Comparison of ENCODE assay signal across 9 mouse cellular contexts in genomic region chr12:45067686-45068085, GRCm38 (mm10). TPM values are rescaled to one million over a fixed set of nuclear protein-coding genes. Genes with fewer than 3 reads are reported as not detected.
A peak's percentile ranks its signal among the peaks of the same experiment; 100 is the strongest.
DNase-seq lines count a peak whose midpoint lies in the region; ATAC-seq and TF ChIP-seq lines count a peak whose summit lies in the region.
"Had no signal": no experiment of that assay in that cellular context is flagged by ENCODE, and none has a peak within 500 bp of the region (broad histone marks: within the 10 kb centered on the region; RNA-seq: fewer than 3 reads in every experiment).

No protein-coding gene starts in this region.

- 12% methylated on average over 3 of the region's 3 CpGs for WGBS in liver, embryonic 13.5 days (ENCODE audit: insufficient replicate concordance)
- WGBS in limb, embryonic 15.5 days, result 14% methylated on average over 3 of the region's 3 CpGs
- WGBS in stomach, embryonic 15.5 days, result 31% methylated on average over 3 of the region's 3 CpGs

- H3K4me3 ChIP-seq in gastrocnemius, adult 2 months, result peak overlapping the region; percentile 41
- H3K4me3 ChIP-seq in liver, embryonic 13.5 days (replicated peaks), result no peak overlapping the region
- H3K4me3 ChIP-seq in limb, embryonic 15.5 days, result no peak overlapping the region
- H3K4me3 ChIP-seq in stomach, embryonic 15.5 days (replicated peaks), result no peak overlapping the region
- H3K4me3 ChIP-seq: erythroblast, embryonic 14.5 days had no signal

- H3K9me3 ChIP-seq in liver, embryonic 13.5 days (replicated peaks), result no peaks in the 10 kb centered on the region
- H3K9me3 ChIP-seq in limb, embryonic 15.5 days, result no peaks in the 10 kb centered on the region
- H3K9me3 ChIP-seq in stomach, embryonic 15.5 days, result no peaks in the 10 kb centered on the region

- no peak for DNase-seq in gastrocnemius, adult 2 months
- no peak for DNase-seq in gastrocnemius, postnatal 36 days
- DNase-seq in liver, embryonic 13.5 days, result no peak
- DNase-seq in liver, result no peak
- no peak for DNase-seq in cerebellum, adult 11 months
- no peak for DNase-seq in left cerebral cortex, postnatal 25 days (ENCODE audit: low spot score in 2 of 2)

- peak overlapping the region; percentile 74 for H3K27ac ChIP-seq in gastrocnemius, adult 2 months
- no peak overlapping the region; the same call in 1 of the 2 replicates for H3K27ac ChIP-seq in liver, embryonic 13.5 days
- peak overlapping the region; percentile 67 for H3K27ac ChIP-seq in limb, embryonic 15.5 days
- H3K27ac ChIP-seq in stomach, embryonic 15.5 days, result peak overlapping the region; percentile 80

- H3K4me2 ChIP-seq in liver, embryonic 13.5 days, result peak overlapping the region; percentile 30
- peak overlapping the region; percentile 33 for H3K4me2 ChIP-seq in limb, embryonic 15.5 days
- H3K4me2 ChIP-seq in stomach, embryonic 15.5 days, result peak overlapping the region; percentile 37

- H3K27me3 ChIP-seq in liver, embryonic 13.5 days, result peaks cover 8% of the 10 kb centered on the region; the same call in 1 of the 2 replicates
- peaks cover 5% of the 10 kb centered on the region; the same call in 1 of the 2 replicates for H3K27me3 ChIP-seq in limb, embryonic 15.5 days
- no peaks in the 10 kb centered on the region for H3K27me3 ChIP-seq in stomach, embryonic 15.5 days (replicated peaks)

- ATAC-seq in liver, embryonic 13.5 days (ENCODE audit: low read depth), result no peak
- ATAC-seq in limb, embryonic 15.5 days (ENCODE audit: insufficient number of reproducible peaks, low FRiP score, low TSS enrichment, low read depth), result no peak
- no peak for ATAC-seq in stomach, embryonic 15.5 days (ENCODE audit: insufficient read depth, low FRiP score, low read depth)

- H3K36me3 ChIP-seq in liver, embryonic 13.5 days, result no peaks in the 10 kb centered on the region
- H3K36me3 ChIP-seq in limb, embryonic 15.5 days, result no peaks in the 10 kb centered on the region
- no peaks in the 10 kb centered on the region for H3K36me3 ChIP-seq in stomach, embryonic 15.5 days

- H3K4me1 ChIP-seq in liver, embryonic 13.5 days (replicated peaks), result peaks cover 4% of the 10 kb centered on the region; the same call in 1 of the 2 replicates
- peaks cover 32% of the 10 kb centered on the region for H3K4me1 ChIP-seq in limb, embryonic 15.5 days
- H3K4me1 ChIP-seq in stomach, embryonic 15.5 days, result 0 out of 2 replicates have a peak, but pooled peaks cover 13% of the 10 kb centered on the region

- H3K9ac ChIP-seq in liver, embryonic 13.5 days, result no peak overlapping the region
- H3K9ac ChIP-seq in limb, embryonic 15.5 days, result no peak overlapping the region
- no peak overlapping the region for H3K9ac ChIP-seq in stomach, embryonic 15.5 days

- intact Hi-C loops in gastrocnemius, adult 2 months (cut with DNase I), result loop anchor here (5.0 kb wide), 1 partner anchor 40 kb away; no protein-coding TSS in a partner anchor
- intact Hi-C loops in gastrocnemius, postnatal 36 days (cut with DNase I), result no loop called here
- intact Hi-C loops in left cerebral cortex, postnatal 25 days (cut with DNase I), result no loop called here

- no peak for TF ChIP-seq CTCF in gastrocnemius, adult 2 months (IDR thresholded peaks at IDR 0.05)

RNA-seq across cellular contexts. Expression of gene Stxbp6, which starts 6.8 kb away (rescaled TPM):
- total RNA-seq in gastrocnemius, adult 2 months (2021), result 1 to 10 TPM; 3.3 to 5.7 TPM
- total RNA-seq in gastrocnemius, postnatal 36 days (2021), result 1 to 10 TPM; 3.9 to 4.8 TPM
- 6.1 and 6.8 TPM in 2 replicates for polyA plus RNA-seq in liver, embryonic 13.5 days (2015; fragmentation: Nextera tagmentation; extraction: Ambion mirVana)
- polyA plus RNA-seq in limb, embryonic 15.5 days (2015; fragmentation: Nextera tagmentation; extraction: Ambion mirVana), result 20.0 and 23.1 TPM in 2 replicates
- polyA plus RNA-seq in stomach, embryonic 15.5 days (2015; fragmentation: Nextera tagmentation; extraction: Ambion mirVana), result 19.2 and 29.1 TPM in 2 replicates
- total RNA-seq in left cerebral cortex, postnatal 25 days (2021), result 10 to 100 TPM; 52.2 to 67.1 TPM
- polyA plus RNA-seq: erythroblast, embryonic 14.5 days had no signal

Comparison
In these comparisons a context has a peak if more than half of its experiments do, and no peak if none do; other contexts are left out.
1. RNA of gene Stxbp6, which starts 6.8 kb away (total RNA-seq): 52.2 to 67.1 TPM in left cerebral cortex, postnatal 25 days; 3.3 to 5.7 TPM in gastrocnemius, adult 2 months and 3.9 to 4.8 TPM in gastrocnemius, postnatal 36 days; every median in the first group is over 4 times any median in the second.
2. Peak in every context shown above with its lines, with median percentiles within 50 percentile points of each other: H3K4me2 ChIP-seq.